Mouse (Mus musculus) limb, embryonic 15.5 days (tissue): Measurements from ENCODE around the gene Smtn. TPM values are rescaled to one million over a fixed set of nuclear protein-coding genes. Genes with fewer than 3 reads are reported as not detected.
A peak's percentile ranks its signal among the peaks of the same experiment; 100 is the strongest.

Experiments used
- ATAC-seq: fragments of 200-750 bp; cut with Nextera tagmentation; 2 replicates; pipeline ENCODE4 v1.8.0; 2017; ENCODE audit warnings: low read depth, moderate TSS enrichment; ENCODE audit not compliant: insufficient number of reproducible peaks, low FRiP score, low TSS enrichment
- H3K27ac ChIP-seq: fragments of 300-500 bp; sonication (generic); 2 replicates; pipeline ENCODE4 v1.5.1; 2015; ENCODE audit warnings: moderate library complexity, mild to moderate bottlenecking, inconsistent platforms
- H3K27me3 ChIP-seq: fragments of 300-500 bp; sonication (generic); 2 replicates; pipeline ENCODE4 v1.6.1; 2015; ENCODE audit warnings: inconsistent platforms
- H3K36me3 ChIP-seq: fragments of 300-500 bp; sonication (generic); 2 replicates; pipeline ENCODE4 v1.6.1; 2015; ENCODE audit warnings: inconsistent platforms
- H3K4me1 ChIP-seq: fragments of 300-500 bp; sonication (generic); 2 replicates; pipeline ENCODE4 v1.6.1; 2015; ENCODE audit warnings: inconsistent platforms
- H3K4me2 ChIP-seq: fragments of 300-500 bp; sonication (generic); 2 replicates; pipeline ENCODE4 v1.6.1; 2015; ENCODE audit warnings: mild to moderate bottlenecking, inconsistent platforms
- H3K4me3 ChIP-seq: fragments of 300-500 bp; sonication (generic); 2 replicates; pipeline ENCODE4 v1.5.1; 2015; ENCODE audit warnings: mild to moderate bottlenecking, inconsistent platforms
- H3K9ac ChIP-seq: fragments of 300-500 bp; sonication (generic); 2 replicates; pipeline ENCODE4 v1.6.1; 2015; ENCODE audit warnings: inconsistent platforms
- H3K9me3 ChIP-seq: fragments of 300-500 bp; sonication (generic); 2 replicates; pipeline ENCODE4 v1.6.1; 2016; ENCODE audit warnings: inconsistent platforms
- WGBS: fragments of 180-500 bp; shearing (Covaris S2); methylation state at CpG from one replicate; pipeline ENCODE4 v1.1.7; 2015; 5-methylcytosine and 5-hydroxymethylcytosine counted together
- polyA plus RNA-seq: library from polyadenylated mRNA; unstranded; fragments of >200 nt; fragmentation: Nextera tagmentation; extraction: Ambion mirVana; gene quantifications from 2 replicates; pipeline ENCODE4 v1.2.1, GENCODE M21; 2015

The Smtn gene
- polyA plus RNA-seq, 1 experiment from 2014 or later: 81.7 TPM

DNA sequence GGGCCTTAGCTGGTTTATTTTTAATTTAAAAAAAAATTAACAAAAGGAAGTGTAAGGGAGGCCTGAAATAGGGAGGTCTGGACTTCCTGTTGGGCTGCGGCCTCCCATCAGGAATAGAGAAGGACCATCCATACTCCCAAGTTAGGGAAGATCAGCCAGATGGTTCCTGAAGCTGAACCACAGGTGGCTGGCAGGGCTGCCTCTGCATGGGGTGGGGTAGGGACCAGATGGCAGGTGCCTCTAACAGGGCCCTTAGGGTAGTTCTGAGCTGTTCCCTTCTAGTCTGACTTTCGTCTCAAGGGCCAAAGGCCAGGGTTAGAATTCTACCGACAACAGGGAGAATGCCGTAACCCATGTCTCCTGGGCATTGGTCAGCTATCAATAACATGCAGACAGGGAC, 24.8 kb downstream of the Smtn start:
- H3K36me3 ChIP-seq: peaks cover 16% of the 10 kb centered on the region
- no peak overlapping the region for H3K27ac ChIP-seq
- WGBS: 79% methylated on average over 4 of the region's 4 CpGs
- no peak for ATAC-seq
- peak overlapping the region; percentile 60 for H3K4me2 ChIP-seq
- H3K27me3 ChIP-seq: peaks cover 4% of the 10 kb centered on the region; the same call in 1 of the 2 replicates
- peak overlapping the region; percentile 55 for H3K4me3 ChIP-seq
- H3K9me3 ChIP-seq: no peaks in the 10 kb centered on the region
- 0 out of 2 replicates have a peak overlapping the region, but pooled peaks have one; percentile 46 for H3K9ac ChIP-seq
- H3K4me1 ChIP-seq: peaks cover 35% of the 10 kb centered on the region

DNA sequence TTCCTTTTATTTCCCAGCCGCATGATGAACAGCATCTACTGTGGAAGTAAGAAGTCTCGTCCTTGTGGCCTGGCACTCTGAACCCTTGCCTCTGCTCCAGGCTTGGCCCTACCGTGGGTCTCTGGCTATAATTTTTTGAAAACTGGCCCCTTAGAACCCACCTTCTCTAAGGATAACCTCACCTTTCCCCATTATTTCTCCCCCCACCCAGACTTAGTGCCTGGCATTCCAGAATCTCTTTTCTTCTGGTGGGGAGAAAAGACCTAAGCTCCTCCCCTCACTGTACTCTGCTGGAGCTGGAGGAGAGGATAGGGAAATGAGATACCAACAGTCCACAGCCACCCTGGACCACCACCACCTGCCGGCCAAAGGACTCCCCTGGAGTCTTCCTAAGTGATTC, 25.2 kb downstream of the Smtn start:
- no peak for ATAC-seq

DNA sequence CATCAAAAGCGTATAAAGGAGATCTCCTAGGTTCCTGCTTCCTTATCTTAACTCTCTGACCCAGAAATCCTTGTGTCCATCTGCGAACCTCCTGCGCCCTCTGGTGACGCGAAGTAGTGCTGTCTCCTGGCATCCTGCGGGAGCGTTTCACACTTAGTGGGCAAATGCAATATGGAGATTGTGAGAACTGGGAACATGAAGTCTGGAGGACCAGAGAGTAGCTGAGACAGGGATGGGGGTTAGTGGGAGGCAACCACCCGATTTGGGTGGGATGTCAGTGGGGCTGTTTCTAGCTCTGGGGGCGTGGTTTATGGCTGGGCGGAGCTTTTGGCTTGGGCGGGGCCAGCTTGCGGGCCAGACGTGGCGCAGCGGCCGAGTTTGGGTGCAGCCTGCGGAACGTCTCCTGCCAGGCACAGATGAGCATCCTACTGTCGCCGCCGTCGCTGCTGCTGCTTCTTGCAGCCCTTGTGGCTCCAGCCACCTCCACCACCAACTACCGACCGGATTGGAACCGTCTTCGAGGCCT, 25.8 kb downstream of the Smtn start, which contains the start of gene Selenom:
TSS of gene Selenom (plus strand) at position 156 of the 526 bp plus-strand sequence.
- peak within 1 kb of the TSS; percentile 60 for H3K4me2 ChIP-seq
- H3K4me3 ChIP-seq: peak within 1 kb of the TSS; percentile 55
- peaks cover 6% of the 10 kb centered on the region; the same call in 1 of the 2 replicates for H3K36me3 ChIP-seq
- H3K27me3 ChIP-seq: peaks cover 4% of the 10 kb centered on the region; the same call in 1 of the 2 replicates
- under 1% methylated on average over 26 of the region's 26 CpGs for WGBS
- H3K27ac ChIP-seq: peak within 1 kb of the TSS; percentile 79
- ATAC-seq: peak; percentile 80
- no peaks in the 10 kb centered on the region for H3K9me3 ChIP-seq
- H3K9ac ChIP-seq: peak within 1 kb of the TSS; percentile 46
- peaks cover 35% of the 10 kb centered on the region for H3K4me1 ChIP-seq

More for the DNA sequence above, 25.2 kb downstream of the Smtn start:
- Histone ChIP-seq H3K27ac (peak overlapping the region; percentile 79), H3K36me3 (peaks cover 12% of the 10 kb centered on the region; the same call in 1 of the 2 replicates), H3K9me3 (no peaks in the 10 kb centered on the region), H3K4me2 (peak overlapping the region; percentile 60), H3K4me1 (peaks cover 35% of the 10 kb centered on the region), H3K9ac (peak overlapping the region; percentile 46), H3K27me3 (peaks cover 4% of the 10 kb centered on the region; the same call in 1 of the 2 replicates), H3K4me3 (peak overlapping the region; percentile 55)
- 8% methylated on average over 4 of the region's 4 CpGs for WGBS

DNA sequence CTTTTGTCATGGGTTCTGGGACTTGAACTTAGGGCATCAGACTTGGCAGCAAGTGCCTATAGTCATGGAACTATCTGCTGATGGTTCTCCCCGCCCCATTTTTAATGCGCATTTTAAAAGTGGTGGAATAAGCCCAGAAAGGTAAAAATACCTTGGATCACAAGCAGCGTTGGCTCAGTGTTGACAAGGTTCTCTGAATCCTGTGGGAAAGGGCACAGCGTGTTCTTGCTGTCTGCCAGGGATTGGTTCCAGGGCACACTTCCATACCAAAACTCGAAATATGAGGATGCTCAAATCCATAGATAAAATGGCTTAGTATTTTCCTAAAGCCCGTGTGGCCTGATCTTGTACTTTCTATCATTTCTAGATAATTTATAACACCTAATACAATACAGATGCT, 27.1 kb downstream of the Smtn start:
- Histone ChIP-seq H3K4me2 (no peak overlapping the region), H3K36me3 (no peaks in the 10 kb centered on the region)
- 81% methylated on average over 6 of the region's 6 CpGs for WGBS

DNA sequence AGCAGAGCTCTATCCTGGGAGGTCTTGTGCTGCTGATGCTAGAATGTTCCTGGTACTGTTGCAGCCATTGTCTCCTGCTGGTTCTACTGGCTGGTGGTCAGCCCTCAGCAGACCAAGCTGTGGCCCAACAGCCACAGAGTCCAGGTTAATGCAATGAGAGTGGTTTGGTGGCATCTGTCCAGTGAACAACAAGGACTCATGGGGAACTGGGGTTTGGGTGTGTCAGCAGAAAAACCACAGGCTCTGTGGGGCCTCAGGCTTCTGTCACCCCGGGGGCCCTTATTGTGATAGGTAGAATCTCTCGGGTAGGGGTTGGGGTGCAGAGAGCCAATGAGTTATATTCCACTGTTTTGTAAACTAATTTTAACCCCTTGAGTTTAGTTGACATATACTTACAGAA, 30.1 kb downstream of the Smtn start:
- no peak overlapping the region for H3K4me3 ChIP-seq
- 82% methylated on average over 2 of the region's 2 CpGs for WGBS
- no peak for ATAC-seq

More for the DNA sequence above, 27.1 kb downstream of the Smtn start:
- H3K4me1 ChIP-seq: peaks cover 35% of the 10 kb centered on the region
- H3K27me3 ChIP-seq: peaks cover 4% of the 10 kb centered on the region; the same call in 1 of the 2 replicates
- no peak overlapping the region for H3K27ac ChIP-seq
- H3K4me3 ChIP-seq: no peak overlapping the region
- H3K9ac ChIP-seq: no peak overlapping the region
- ATAC-seq: no peak
- no peaks in the 10 kb centered on the region for H3K9me3 ChIP-seq

DNA sequence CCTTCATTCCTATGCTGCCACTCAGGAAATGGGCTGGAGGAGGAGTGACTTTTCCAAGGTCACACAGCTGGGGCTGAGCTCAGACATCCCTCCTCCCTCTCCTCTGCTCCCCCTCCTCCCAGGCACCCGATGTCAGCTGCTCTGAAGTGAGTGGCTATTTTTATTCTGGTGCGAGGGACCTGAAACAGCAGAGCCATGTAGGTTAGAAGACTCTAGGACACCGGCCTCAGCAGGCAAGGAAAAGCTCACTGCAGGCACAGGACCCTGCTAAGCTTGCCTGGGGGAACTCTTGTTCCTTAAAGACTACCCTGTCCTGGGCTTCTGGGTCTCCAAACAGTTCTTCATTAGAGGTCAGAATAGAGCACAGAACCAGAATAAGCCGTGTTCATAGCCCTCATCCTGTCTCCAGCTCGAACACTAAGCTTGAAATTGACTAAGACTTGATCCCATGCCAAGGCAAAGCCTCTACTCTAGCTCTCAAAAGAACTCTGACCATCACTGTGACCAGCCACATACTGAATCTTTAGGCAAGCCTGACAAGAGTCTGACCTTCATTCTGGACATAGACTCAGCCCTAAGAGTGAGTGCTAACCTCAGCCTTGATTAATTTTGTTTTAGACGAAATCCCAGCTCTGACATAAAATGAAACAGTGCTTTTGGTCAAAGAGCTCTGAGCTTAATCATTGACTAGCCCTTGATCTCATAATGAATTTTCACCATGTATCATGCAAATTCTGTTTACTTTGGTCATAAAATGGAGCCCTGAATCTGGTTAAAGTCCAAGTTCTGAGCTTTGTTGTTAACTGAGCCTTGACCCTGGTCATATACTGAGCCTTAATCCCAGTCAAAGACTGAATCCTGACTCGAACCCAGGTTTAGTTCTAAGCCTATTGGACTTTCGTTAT, 31.0 kb downstream of the Smtn start:
- 69% methylated on average over 8 of the region's 8 CpGs for WGBS
- H3K4me2 ChIP-seq: no peak overlapping the region
- ATAC-seq: no peak
- H3K36me3 ChIP-seq: no peaks in the 10 kb centered on the region
- H3K9ac ChIP-seq: no peak overlapping the region
- no peaks in the 10 kb centered on the region for H3K27me3 ChIP-seq
- no peak overlapping the region for H3K27ac ChIP-seq
- H3K4me1 ChIP-seq: peaks cover 6% of the 10 kb centered on the region; the same call in 1 of the 2 replicates
- H3K9me3 ChIP-seq: no peaks in the 10 kb centered on the region
- H3K4me3 ChIP-seq: no peak overlapping the region

More for the DNA sequence above, 30.1 kb downstream of the Smtn start:
- Histone ChIP-seq H3K4me2 (no peak overlapping the region), H3K4me1 (peaks cover 9% of the 10 kb centered on the region; the same call in 1 of the 2 replicates), H3K36me3 (no peaks in the 10 kb centered on the region), H3K27ac (no peak overlapping the region), H3K27me3 (no peaks in the 10 kb centered on the region), H3K9ac (no peak overlapping the region), H3K9me3 (no peaks in the 10 kb centered on the region)

DNA sequence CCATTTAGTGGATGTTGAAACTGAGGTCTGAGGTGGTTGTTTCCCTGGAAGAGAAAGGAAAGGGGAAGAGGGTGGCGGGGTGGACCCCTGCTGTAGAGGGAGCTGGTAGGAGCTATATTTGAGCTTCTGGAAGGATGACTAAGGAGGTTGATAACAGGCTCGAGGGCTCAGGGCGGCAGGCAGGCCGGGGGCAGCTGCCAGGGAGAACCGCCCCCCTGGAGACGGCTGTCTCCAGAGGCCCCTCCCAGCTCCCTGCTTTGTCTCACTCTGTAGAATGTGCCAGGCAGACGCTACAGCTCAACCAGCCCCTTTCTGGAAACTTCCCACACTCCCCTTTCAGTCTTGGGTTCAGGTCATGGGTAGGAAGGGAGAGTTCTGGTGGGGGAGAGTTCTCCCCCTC, 32.2 kb downstream of the Smtn start:
- Histone ChIP-seq H3K9ac (no peak overlapping the region), H3K4me2 (no peak overlapping the region), H3K9me3 (no peaks in the 10 kb centered on the region), H3K36me3 (no peaks in the 10 kb centered on the region), H3K4me3 (no peak overlapping the region), H3K27me3 (no peaks in the 10 kb centered on the region), H3K4me1 (no peaks in the 10 kb centered on the region), H3K27ac (no peak overlapping the region)
- ATAC-seq: no peak
- 57% methylated on average over 7 of the region's 7 CpGs for WGBS

DNA sequence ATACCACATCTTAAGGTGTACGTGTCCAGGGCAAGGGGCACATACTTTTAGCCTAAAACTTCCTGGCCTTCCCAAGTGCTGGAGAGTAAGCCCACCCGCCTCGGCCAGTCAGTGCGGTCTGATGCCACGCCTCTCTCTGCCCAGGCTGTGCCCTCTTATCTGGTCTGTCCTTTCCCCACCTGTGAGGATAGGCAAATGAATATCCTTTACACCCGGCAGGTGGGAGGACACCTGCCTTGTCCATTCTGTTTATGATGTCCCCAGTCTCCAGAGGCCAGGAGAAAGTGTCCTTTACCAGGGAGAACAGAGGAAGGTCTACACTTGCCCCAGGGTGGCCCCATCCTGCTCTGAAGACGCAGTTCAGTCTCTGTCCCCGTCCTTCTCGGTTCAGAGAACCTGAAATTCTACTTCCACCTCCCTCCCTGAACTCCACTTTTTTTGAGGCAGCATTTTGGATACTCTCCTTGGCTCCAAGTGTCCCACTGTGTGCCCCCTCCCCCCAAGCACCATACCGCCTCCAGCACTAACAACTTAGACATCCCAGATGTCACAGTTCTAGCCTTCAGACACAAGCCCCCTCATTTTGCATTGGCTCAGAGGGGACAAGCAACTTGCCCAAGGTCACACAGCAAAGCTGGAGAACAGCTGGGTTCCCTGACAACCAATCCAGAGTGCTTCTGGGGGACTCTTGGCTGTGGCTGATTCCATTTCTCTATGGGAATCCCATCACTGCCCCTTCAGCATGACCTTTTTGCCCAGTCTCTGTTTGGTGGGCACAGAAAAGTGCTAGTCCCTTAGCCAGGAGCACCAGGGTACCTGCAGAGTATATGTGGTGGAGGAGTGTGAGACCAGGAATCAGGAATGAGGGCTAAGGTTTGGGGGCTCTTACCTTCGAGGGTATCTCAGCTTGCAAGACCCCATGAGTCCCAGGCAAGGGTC, 36.4 kb downstream of the Smtn start:
- no peaks in the 10 kb centered on the region for H3K36me3 ChIP-seq
- WGBS: 58% methylated on average over 11 of the region's 11 CpGs
- no peak for ATAC-seq
- no peak overlapping the region for H3K9ac ChIP-seq
- H3K9me3 ChIP-seq: no peaks in the 10 kb centered on the region
- H3K4me1 ChIP-seq: no peaks in the 10 kb centered on the region
- H3K27me3 ChIP-seq: peaks cover 3% of the 10 kb centered on the region; the same call in 1 of the 2 replicates
- H3K4me3 ChIP-seq: no peak overlapping the region
- no peak overlapping the region for H3K4me2 ChIP-seq
- H3K27ac ChIP-seq: no peak overlapping the region

DNA sequence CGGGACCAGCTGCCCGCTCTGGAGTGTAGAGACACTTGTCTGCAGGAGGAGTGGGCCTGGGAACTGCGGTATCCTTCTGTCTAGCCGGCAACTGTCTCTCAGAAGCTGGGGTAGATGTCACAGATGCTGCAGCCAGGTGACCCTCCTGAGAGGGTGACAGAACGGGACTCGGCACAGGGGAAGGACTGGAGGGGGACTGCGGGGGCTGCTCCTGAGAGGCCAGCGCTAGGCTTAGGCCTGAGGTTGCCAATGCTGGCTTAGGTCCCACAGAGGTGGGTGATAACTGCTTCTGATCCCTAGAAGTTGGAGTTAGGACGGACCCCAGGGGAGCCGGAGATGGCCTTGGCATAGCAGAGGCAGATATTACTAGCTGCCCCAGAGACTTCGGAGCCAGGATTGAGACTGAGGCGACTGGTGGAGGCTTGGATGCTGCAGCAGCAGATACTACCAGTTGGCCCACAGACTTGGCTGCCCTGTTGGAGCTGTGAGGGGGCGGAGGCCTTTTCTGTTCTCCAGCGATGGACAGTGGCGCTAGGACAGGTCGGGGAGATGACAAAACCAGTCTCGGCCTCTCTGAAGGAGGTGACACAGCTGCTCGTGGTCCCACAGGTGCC, 37.8 kb downstream of the Smtn start:
- Histone ChIP-seq H3K36me3 (no peaks in the 10 kb centered on the region), H3K4me3 (no peak overlapping the region), H3K9me3 (no peaks in the 10 kb centered on the region), H3K4me1 (no peaks in the 10 kb centered on the region), H3K9ac (no peak overlapping the region), H3K27ac (no peak overlapping the region), H3K27me3 (peaks cover 3% of the 10 kb centered on the region; the same call in 1 of the 2 replicates), H3K4me2 (no peak overlapping the region)
- WGBS: 77% methylated on average over 18 of the region's 18 CpGs
- no peak for ATAC-seq

DNA sequence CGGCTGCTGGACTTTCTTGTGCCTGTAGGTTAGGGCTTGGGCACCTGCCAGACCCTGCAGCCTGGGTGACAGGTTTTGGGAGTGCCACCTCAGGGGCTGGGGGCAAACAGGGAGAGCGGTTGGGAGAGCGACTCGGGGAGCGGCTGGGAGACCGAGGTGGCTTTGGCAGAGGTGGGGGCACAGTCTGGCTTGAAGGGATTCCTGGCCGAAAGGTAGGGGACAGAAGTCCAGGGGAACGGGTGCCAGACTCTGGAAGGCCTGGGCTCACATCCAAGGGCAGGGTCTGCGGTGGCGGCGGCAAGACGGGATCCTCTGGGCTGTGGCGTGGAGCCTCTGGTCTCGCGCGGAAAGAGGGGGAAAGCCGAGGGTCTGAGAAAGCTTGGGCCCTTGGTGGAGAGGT, 38.4 kb downstream of the Smtn start:
- Histone ChIP-seq H3K27ac (no peak overlapping the region), H3K27me3 (peaks cover 3% of the 10 kb centered on the region; the same call in 1 of the 2 replicates), H3K9me3 (no peaks in the 10 kb centered on the region), H3K4me1 (no peaks in the 10 kb centered on the region), H3K4me2 (no peak overlapping the region), H3K36me3 (no peaks in the 10 kb centered on the region), H3K4me3 (no peak overlapping the region), H3K9ac (no peak overlapping the region)
- ATAC-seq: no peak
- WGBS: 74% methylated on average over 17 of the region's 17 CpGs

DNA sequence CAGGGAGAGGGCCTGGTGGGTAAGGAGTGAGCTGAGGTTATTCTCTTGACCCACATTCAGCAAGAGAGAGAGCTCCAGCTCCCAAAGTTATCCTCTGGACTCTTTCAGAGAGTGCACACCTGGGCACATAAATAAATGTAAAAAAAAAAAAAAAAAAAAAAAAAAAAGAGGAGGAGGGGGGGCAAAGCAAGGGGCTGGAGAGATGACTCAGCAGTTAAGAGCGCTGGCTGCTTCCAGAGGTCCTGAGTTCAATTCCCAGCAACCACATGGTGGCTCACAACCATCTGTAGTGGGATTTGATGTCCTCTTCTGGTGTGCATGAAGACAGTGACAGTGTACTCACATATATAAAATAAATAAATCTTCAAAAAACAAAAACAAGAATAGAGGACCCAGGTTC, 43.1 kb downstream of the Smtn start:
- ATAC-seq: no peak
- H3K4me2 ChIP-seq: no peak overlapping the region
- WGBS: 91% methylated on average over 1 of the region's 1 CpGs
- H3K36me3 ChIP-seq: no peaks in the 10 kb centered on the region
- H3K27ac ChIP-seq: no peak overlapping the region
- no peak overlapping the region for H3K9ac ChIP-seq
- 0 out of 2 replicates have a peak, but pooled peaks cover 3% of the 10 kb centered on the region for H3K4me1 ChIP-seq
- no peak overlapping the region for H3K4me3 ChIP-seq
- H3K27me3 ChIP-seq: no peaks in the 10 kb centered on the region
- no peaks in the 10 kb centered on the region for H3K9me3 ChIP-seq
